Mouse (Mus musculus) layer of hippocampus, adult 9-11 months (tissue): ENCODE measurements around the gene Map2k5.

Source experiments
- DNase-seq: peaks from one replicate; pipeline ENCODE4 v3.0.0; 2022

Gene Map2k5

DNA sequence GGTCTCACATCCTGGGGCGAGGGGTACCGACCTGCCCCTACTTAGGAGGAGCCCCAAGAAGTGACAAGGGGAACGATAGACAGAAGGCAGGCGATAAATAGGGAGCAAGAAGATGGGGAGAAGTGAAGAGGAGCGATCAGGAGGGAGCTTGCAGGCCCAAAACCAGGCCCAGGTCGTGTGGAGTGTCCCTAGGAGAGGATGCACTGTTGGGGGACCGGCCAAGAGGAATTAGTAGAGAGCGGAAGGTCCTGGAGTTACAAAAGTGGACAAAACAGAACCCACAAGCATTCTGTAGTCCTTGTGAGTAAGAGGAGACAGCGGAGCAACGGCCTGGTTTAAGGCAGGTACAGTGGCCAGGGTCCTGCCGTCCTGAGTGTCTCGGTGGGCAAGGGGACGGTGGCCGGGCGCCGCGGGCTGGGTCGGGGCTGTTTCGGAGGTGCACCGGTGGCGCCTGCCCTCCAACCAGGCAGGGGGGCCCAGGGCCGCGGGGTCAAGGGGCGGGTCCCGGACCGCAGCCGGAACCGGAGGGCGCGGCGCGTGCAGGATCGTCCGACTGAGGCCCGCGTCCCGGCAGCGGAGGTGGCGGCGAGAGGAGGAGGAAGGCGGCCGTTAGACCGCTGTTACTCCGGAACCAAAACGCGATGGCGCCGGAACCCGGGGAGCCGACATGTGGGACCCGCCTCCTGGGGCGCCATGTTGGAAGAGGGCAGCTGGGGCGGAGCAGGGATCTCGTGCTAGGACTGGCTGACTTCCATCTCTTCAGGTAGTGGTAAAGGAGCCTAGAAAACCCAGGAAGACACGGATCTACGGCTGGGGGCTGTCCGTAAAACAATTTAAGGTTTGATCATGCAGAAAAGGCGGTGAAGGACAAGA lies at the start of gene Map2k5:
Gene Map2k5, minus strand, starts transcription at position 633 of the 873 bp plus-strand sequence.
- peak; percentile 91 for DNase-seq

GRCm38 (mm10) chr9:63421096-63421736 lies 43.5 kb upstream of the Map2k5 start:
- DNase-seq = no peak

GRCm38 (mm10) chr9:63420396-63420795 lies 42.7 kb upstream of the Map2k5 start:
- DNase-seq = no peak

DNA sequence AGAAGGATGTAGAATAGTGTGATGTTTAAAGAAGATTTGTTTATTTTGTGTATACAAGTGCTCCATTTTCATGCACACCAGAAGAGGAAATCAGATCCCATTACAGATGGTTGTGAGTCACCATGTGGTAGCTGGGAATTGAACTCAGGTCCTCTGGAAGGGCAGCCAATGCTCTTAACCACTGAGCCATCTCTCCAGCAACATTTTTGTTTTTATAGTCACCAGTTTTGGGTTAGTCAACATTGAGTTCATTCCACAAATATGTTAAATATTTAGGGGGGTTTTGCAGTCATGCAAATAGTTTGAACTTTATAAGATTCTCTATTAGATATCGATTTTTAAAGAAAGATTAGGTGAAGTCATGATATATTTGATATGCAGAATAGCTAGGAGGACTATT lies 22.5 kb upstream of the Map2k5 start:
- no peak for DNase-seq

DNA sequence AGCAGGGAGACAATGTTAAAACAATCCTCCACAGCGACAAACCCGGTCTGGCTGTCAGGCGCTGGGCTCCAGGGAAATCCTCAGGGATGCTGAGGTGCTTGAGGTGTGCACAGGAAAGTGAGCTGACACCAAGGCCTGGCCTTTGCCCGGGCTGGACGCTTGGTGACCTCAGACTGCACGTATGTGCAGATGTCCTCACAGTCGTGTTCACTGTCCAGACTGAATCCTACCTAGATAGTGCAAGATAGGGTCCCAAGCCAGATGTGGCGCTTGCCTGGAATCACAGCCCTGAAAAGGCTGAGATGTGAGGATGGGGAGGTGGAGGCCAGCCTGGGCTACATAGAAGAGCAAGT lies 21.7 kb upstream of the Map2k5 start:
- DNase-seq = no peak

GRCm38 (mm10) chr9:63398611-63399462 lies 21.1 kb upstream of the Map2k5 start, which contains the start of gene 2300009A05Rik:
TSS of gene 2300009A05Rik (minus strand) at chr9:63399246.
- peak; percentile 94 for DNase-seq

- DNase-seq = peak; percentile 51
Observed at GRCm38 (mm10) chr9:63395612-63396011, 17.9 kb upstream of the Map2k5 start.

DNA sequence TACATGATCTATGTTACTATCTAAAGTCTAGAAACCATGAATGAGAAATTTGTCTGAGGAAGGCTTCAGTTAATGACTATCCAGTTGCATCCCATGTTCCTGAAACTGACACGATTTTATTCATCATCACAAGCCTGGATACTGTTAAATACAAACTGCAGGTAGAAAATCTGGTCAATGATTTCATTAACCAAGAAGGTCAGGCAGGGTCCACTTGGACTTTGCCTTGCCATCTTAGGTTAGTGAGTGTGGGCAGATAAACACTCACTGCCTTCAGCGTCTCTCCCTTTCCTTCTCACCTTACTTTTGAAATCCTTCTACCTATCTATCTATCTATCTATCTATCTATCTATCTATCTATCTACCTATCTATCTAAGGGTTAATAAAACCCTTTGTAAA lies 13.6 kb upstream of the Map2k5 start:
- DNase-seq = no peak

- no peak for DNase-seq
Observed at GRCm38 (mm10) chr9:63382761-63383160, 5.1 kb upstream of the Map2k5 start.

DNA sequence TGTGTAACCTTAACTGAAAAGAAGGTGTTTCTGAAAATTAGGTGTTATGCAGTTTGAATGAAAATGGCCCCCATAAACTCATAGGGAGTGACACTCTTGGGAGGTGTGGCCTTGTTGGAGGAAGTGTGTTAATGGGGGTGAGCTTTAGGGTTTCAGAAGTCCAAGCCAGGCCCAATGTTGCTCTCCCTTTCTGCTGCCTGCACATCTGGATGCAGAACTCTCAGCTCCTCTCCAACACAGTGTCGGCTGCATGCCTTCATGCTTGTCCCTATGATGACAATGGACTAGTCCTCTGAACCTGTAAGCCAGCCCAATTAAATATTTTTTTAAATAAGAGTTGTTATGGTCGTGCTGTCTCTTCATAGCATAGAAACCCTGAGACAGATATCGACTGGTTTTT lies 2.6 kb upstream of the Map2k5 start:
- no peak for DNase-seq

DNA sequence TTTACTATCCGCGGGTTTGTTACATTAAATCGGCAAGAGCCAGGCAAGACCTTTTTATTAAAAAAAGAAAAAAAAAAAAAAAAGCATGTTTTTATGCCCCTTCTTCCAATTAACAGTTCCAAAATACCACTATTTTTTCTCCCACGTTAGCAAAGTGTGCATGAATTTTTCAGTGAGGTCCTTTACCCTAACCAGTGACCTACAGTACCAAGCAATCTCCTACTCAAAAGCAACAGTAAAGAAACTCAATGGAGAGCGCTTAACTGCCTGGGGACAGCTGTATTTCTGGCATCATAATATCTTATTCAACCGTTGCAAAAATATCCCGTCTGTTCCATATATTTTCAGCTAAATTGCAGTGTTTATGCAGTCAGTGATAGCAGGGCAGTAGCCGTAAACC lies 472 bp upstream of the Map2k5 start:
- DNase-seq = no peak

DNA sequence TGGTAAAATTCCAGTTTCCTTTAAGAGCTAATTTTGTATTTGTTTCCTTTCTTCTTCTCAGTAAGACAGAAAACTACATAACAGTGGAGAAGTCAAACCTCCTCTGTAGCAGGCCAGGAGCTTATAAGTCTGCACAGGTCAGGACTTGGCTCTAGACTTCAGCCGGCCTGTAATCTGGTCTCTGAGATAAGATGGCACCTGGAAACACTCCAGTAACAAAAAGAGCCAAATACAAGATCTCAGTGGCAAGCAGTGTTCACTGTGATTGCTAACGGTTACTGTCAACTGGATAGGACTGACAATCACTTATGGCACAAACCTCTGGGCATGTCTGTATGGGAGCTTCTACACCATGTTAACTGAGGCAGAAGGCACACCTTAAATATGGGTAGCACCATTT lies 4.4 kb downstream of the Map2k5 start:
- no peak for DNase-seq

DNA sequence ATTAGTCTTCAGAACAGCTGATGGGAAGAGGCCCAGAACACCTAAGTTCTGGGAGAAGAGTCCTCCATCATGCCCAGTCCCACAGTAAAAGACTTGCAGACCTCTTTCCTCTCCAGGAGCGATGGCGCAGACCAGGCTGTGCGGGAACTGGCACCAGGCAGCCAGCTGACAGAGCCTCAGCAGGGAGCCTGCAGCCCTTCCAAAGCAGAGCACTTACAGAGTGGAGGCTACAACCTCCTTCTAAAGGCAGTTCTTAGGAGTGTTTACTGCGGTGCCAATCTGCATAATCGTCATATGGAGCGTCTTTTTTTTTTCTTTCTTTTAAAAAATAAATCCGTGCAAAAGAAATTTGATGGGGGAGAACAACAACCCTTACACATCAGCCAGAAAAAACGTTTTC lies 5.2 kb downstream of the Map2k5 start:
- DNase-seq = no peak

- no peak for DNase-seq
Observed at GRCm38 (mm10) chr9:63360410-63360809, 17.3 kb downstream of the Map2k5 start.

GRCm38 (mm10) chr9:63359016-63359415 lies 18.7 kb downstream of the Map2k5 start:
- no peak for DNase-seq

GRCm38 (mm10) chr9:63356721-63357120 lies 21.0 kb downstream of the Map2k5 start:
- DNase-seq = no peak

DNA sequence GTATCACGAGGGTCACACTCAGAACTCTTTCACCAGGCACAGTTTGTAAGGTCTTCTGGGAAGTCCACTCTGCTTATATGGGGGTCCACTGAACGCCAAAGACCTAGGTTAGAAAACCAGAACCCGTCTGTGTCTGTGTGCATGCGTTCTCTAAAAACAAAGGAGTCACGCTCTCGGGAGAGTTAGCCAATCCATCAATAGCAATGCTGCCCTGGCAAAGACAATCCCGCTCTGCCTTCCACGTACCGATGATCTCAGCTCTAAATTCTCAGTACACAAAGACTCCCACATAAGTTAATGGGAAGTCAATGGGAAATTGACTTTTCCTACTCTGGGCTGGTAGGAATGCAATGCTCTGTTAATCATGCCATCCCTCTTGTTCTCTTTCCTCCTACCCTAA lies 21.4 kb downstream of the Map2k5 start:
- no peak for DNase-seq

DNA sequence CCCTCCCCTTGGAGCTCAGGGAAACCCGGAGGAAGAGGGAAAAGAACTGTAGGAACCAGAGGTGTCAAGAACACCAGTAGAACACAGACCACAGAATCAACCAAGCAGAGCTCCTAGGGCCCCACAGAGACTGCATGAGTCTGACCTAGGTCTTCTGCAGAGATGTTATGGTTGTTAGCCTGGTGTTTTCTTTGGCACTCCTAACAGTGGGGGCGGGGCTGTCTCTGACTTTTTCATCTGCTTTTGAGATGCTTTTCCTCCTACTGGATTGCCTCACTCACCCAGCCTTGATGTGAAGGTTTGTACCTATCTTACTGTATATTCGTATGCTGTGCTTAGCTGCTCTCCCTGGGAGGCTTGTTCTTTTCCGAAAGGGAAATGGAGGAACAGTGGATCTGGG lies 23.5 kb downstream of the Map2k5 start:
- DNase-seq = no peak

DNA sequence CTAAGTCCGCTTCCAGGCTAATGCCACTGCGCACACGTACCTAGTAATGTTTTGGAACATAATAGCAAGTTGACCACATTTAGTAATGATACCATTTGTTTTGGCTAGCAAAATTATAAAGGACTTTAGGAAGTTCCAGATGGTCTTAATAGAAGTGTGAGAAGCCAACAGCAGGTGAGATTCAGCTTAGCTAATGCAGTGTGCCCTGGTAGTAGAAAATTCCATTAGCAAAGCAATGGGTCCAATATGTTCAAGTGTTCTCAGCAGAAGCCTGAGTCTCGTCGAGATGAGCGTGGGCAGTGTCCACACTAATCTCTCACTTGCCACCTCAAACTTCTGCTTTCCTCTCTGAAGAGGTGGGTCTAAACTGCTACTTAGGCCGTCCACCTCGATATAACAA lies 27.7 kb downstream of the Map2k5 start:
- no peak for DNase-seq

GRCm38 (mm10) chr9:63349241-63349640 lies 28.5 kb downstream of the Map2k5 start:
- no peak for DNase-seq

GRCm38 (mm10) chr9:63348146-63348545 lies 29.6 kb downstream of the Map2k5 start:
- no peak for DNase-seq

- no peak for DNase-seq
Observed at GRCm38 (mm10) chr9:63346029-63346428, 31.7 kb downstream of the Map2k5 start.

DNA sequence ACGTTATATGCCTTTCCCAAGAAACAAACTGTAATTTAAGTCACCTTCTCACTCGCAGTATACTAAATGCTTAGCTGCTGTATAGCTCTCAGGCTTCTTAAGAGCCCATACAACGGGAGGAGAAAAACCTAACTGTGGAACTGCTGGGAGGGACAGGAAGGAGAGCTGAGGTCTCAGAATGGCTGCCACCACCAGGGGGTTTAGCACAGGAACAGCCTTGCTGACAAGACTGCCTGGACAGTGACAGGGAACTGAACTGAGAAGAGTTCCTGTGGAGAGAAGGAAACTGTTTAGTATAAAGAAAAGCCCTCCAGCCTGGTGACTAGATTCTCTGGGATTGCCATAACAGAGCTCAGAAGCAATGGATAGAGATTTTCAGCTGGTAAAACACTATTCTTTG lies 35.9 kb downstream of the Map2k5 start:
- no peak for DNase-seq

GRCm38 (mm10) chr9:63339256-63339655 lies 38.4 kb downstream of the Map2k5 start:
- no peak for DNase-seq
